Mouse (Mus musculus) liver, embryonic 15.5 days (tissue): ENCODE data around the gene Gm20388. TPM values are rescaled to one million over a fixed set of nuclear protein-coding genes. Genes with fewer than 3 reads are reported as not detected.
A peak's percentile ranks its signal among the peaks of the same experiment; 100 is the strongest.

Source experiments
- ATAC-seq: fragments of 200-750 bp; cut with Nextera tagmentation; 2 replicates; pipeline ENCODE4 v1.8.0; 2017; ENCODE audit warnings: moderate number of reproducible peaks, mild to moderate bottlenecking, moderate library complexity; ENCODE audit not compliant: insufficient read depth
- H3K27ac ChIP-seq: fragments of 300-500 bp; sonication (generic); replicated peaks from 2 replicates; pipeline ENCODE4 v1.5.1; 2015; ENCODE audit warnings: mild to moderate bottlenecking, inconsistent platforms
- H3K27me3 ChIP-seq: fragments of 300-500 bp; sonication (generic); 2 replicates; pipeline ENCODE4 v1.6.1; 2015; ENCODE audit warnings: mild to moderate bottlenecking, inconsistent platforms
- H3K36me3 ChIP-seq: fragments of 300-500 bp; sonication (generic); replicated peaks from 2 replicates; pipeline ENCODE4 v1.6.1; 2015; ENCODE audit warnings: moderate library complexity, mild to moderate bottlenecking, inconsistent platforms
- H3K4me1 ChIP-seq: fragments of 300-500 bp; sonication (generic); replicated peaks from 2 replicates; pipeline ENCODE4 v1.6.1; 2015; ENCODE audit warnings: inconsistent platforms
- H3K4me2 ChIP-seq: fragments of 300-500 bp; sonication (generic); 2 replicates; pipeline ENCODE4 v1.6.1; 2015; ENCODE audit warnings: moderate library complexity, mild to moderate bottlenecking, inconsistent platforms
- H3K4me3 ChIP-seq: fragments of 300-500 bp; sonication (generic); replicated peaks from 2 replicates; pipeline ENCODE4 v1.5.1; 2015; ENCODE audit warnings: mild to moderate bottlenecking, inconsistent platforms
- H3K9ac ChIP-seq: fragments of 300-500 bp; sonication (generic); 2 replicates; pipeline ENCODE4 v1.6.1; 2015; ENCODE audit warnings: moderate library complexity, mild to moderate bottlenecking, inconsistent platforms
- H3K9me3 ChIP-seq: fragments of 300-500 bp; sonication (generic); replicated peaks from 2 replicates; pipeline ENCODE4 v1.6.1; 2016; ENCODE audit warnings: inconsistent platforms
- WGBS: fragments of 180-500 bp; shearing (Covaris S2); methylation state at CpG from one replicate; pipeline ENCODE4 v1.1.7; 2015; ENCODE audit warnings: mixed read lengths; ENCODE audit not compliant: insufficient replicate concordance; 5-methylcytosine and 5-hydroxymethylcytosine counted together
- polyA plus RNA-seq: library from polyadenylated mRNA; unstranded; fragments of >200 nt; fragmentation: Nextera tagmentation; extraction: Ambion mirVana; gene quantifications from 2 replicates; pipeline ENCODE4 v1.2.1, GENCODE M21; 2015

The Gm20388 gene
- polyA plus RNA-seq, 1 experiment from 2014 or later, result not detected

DNA sequence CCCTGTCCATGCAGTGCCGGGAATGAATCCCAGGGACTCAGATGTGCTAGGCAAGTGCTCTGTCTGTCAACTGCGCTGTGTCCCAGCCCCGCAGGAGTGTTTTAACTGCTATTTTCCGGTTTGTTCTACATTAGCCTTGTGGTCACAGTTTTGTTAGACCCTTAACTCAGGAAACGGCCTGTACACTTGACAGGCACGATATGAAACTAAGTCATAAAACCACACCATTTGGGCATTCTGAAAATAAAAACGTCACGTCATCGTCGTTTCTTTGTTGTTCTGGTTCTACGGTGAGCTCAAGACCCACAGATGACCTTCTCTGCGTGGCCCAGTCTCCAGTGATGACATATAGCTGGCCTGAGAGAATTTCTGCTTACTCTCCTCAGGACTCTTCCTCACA, 4360.9 kb downstream of the Gm20388 start:
- Histone ChIP-seq H3K36me3 (0 out of 2 replicates have a peak, but pooled peaks cover 7% of the 10 kb centered on the region), H3K4me1 (peaks cover 22% of the 10 kb centered on the region), H3K27me3 (no peaks in the 10 kb centered on the region), H3K9me3 (no peaks in the 10 kb centered on the region), H3K4me2 (no peak overlapping the region), H3K27ac (no peak overlapping the region), H3K4me3 (no peak overlapping the region), H3K9ac (no peak overlapping the region)
- no peak for ATAC-seq
- 18% methylated on average over 12 of the region's 12 CpGs for WGBS

DNA sequence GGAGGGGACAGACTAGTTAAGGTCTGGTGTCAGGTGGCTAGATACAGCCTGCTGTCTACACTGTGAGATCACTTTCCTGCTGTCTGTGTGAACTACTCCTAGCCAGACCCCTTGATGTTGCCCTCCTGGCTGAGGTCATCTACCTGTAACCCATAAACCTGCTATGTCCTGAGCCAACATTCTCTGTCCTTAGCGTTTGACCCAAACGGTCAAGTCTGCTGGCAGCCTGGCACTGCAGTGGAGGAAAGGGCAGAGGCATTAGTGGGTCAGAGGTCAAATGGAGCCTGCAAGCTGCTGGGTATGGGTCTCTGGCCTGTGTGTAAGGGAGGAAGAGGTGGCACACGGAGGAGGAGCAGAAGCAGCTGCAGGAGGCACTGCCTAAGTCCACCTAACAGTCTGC, 4362.2 kb downstream of the Gm20388 start:
- H3K4me2 ChIP-seq, result no peak overlapping the region
- H3K27me3 ChIP-seq, result no peaks in the 10 kb centered on the region
- H3K9ac ChIP-seq, result no peak overlapping the region
- H3K9me3 ChIP-seq, result no peaks in the 10 kb centered on the region
- H3K36me3 ChIP-seq, result 0 out of 2 replicates have a peak, but pooled peaks cover 7% of the 10 kb centered on the region
- 49% methylated on average over 3 of the region's 3 CpGs for WGBS
- H3K4me1 ChIP-seq, result peaks cover 25% of the 10 kb centered on the region
- H3K4me3 ChIP-seq, result no peak overlapping the region
- H3K27ac ChIP-seq, result no peak overlapping the region
- ATAC-seq, result no peak

GRCm38 (mm10) chr8:124273606-124274218, 4363.1 kb downstream of the Gm20388 start:
- WGBS, result 35% methylated on average over 8 of the region's 8 CpGs
- Histone ChIP-seq H3K9ac (no peak overlapping the region), H3K9me3 (no peaks in the 10 kb centered on the region), H3K4me3 (no peak overlapping the region), H3K4me2 (no peak overlapping the region), H3K27ac (no peak overlapping the region), H3K4me1 (peaks cover 33% of the 10 kb centered on the region), H3K27me3 (no peaks in the 10 kb centered on the region), H3K36me3 (0 out of 2 replicates have a peak, but pooled peaks cover 7% of the 10 kb centered on the region)
- ATAC-seq, result no peak

DNA sequence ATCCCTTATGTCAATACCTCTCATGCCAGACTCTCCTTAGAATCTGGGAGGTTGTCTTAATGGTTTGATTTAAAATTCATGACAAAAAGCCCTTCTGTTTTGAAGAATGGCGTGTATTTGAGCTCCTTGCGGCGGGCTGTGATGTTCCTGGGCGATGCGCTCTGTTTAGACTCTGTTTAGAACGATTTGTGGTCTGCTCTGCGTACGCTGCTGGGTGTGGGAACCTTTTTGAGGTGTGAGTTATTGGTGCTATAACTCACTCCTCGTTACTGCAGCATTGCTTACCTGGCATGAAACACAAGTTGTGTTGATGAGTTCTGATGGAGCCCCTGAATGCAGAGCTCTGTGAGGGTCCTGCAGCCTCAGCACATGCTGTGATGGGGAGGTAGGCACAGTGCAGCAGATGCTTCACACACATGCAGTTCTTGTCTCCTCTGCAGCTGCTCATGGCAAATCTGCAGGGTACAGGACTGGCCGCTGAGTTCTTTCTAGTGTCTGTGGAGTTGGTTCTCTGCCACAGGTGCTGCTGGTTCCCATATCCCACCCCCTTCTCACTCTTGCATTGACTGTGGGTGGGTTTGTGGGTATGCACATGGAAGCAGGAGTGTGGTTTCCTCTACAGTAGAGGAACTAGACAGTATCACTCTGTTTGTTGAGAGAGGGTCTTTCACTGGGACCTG, 4363.9 kb downstream of the Gm20388 start:
- H3K4me2 ChIP-seq, result no peak overlapping the region
- H3K4me1 ChIP-seq, result peaks cover 40% of the 10 kb centered on the region
- WGBS, result 74% methylated on average over 10 of the region's 10 CpGs
- H3K27me3 ChIP-seq, result no peaks in the 10 kb centered on the region
- H3K4me3 ChIP-seq, result no peak overlapping the region
- H3K36me3 ChIP-seq, result 0 out of 2 replicates have a peak, but pooled peaks cover 7% of the 10 kb centered on the region
- no peak overlapping the region for H3K27ac ChIP-seq
- no peak for ATAC-seq
- no peaks in the 10 kb centered on the region for H3K9me3 ChIP-seq
- H3K9ac ChIP-seq, result no peak overlapping the region

DNA sequence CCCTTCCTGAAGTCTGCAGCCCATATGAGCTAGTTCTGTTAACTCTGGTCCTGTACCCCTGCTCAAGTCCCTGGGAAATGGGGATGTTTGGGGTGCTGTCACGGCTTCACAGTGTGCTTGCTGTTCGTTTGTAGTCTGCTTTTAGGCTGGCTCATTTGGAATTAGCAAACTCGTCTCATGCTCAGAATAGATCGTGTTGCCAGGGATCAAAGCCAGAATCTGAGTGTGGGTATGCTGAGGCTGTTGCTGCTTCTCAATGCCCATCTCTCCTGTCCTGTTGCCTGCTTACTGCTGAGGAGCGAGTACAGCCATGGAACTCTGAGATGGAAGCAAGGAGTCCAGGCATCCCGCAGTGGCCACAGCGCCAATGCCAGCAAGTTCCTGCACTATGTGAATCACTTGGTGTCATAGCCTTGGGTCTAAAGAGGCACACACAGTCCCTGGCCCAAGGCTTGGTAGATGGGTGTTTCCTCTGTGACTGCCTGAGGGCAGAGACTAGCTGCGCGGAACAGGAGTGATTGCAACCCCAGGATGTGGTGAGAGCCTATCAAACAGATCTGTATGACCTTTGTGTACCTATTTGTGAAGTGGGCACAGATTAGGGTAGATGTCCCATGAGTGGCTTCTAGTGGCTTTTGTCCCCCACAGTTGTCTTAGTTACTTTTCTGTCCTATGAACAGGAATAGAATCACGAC, 4364.9 kb downstream of the Gm20388 start:
- WGBS, result 77% methylated on average over 10 of the region's 10 CpGs
- Histone ChIP-seq H3K4me1 (peaks cover 43% of the 10 kb centered on the region), H3K27me3 (no peaks in the 10 kb centered on the region), H3K9ac (no peak overlapping the region), H3K4me3 (no peak overlapping the region), H3K9me3 (no peaks in the 10 kb centered on the region), H3K27ac (no peak overlapping the region), H3K36me3 (0 out of 2 replicates have a peak, but pooled peaks cover 7% of the 10 kb centered on the region), H3K4me2 (no peak overlapping the region)
- ATAC-seq, result no peak

- WGBS, result 58% methylated on average over 24 of the region's 24 CpGs
- ATAC-seq, result no peak
- H3K4me1 ChIP-seq, result peaks cover 34% of the 10 kb centered on the region
These were observed 4367.6 kb downstream of the Gm20388 start for GRCm38 (mm10) chr8:124277951-124278910.

DNA sequence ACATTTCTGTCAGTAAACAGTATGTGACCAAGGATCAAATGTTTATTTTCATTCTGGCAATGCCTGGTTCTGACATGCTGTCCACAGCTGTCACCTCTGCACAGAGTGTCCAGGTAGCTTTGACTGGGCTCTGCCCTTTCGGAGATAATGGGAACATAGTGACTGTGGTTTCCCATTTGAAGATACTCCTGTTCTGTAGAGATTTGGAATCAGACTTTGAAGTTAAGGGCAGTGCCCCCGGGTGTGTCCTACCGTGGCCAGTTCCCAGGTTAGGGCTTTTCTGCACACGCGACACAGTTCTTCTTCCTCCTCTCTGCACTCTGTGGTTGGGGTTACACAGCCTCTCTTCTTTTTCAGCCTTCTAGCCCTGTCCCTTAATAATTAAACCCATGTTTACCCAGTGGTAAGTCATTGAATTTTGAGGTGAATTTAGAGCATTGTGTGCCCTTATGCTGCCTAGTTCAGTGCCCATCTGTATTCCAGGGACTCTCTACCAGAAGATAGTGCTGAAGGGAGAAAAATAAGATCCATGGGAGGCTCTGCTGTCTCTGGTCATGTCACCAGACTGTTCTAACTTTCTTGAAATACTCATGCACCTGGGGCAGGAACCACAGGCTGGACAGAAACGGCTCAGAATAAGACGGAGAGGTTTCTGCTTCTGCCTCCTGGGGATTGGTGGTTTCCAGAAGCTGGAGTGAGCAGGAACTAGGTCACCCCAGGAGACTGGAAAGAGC, 4368.5 kb downstream of the Gm20388 start:
- H3K9ac ChIP-seq, result no peak overlapping the region
- H3K4me1 ChIP-seq, result peaks cover 37% of the 10 kb centered on the region
- H3K27ac ChIP-seq, result peak overlapping the region; percentile 69
- H3K4me3 ChIP-seq, result no peak overlapping the region
- peak; percentile 54 for ATAC-seq
- H3K36me3 ChIP-seq, result 0 out of 2 replicates have a peak, but pooled peaks cover 7% of the 10 kb centered on the region
- no peaks in the 10 kb centered on the region for H3K9me3 ChIP-seq
- H3K27me3 ChIP-seq, result no peaks in the 10 kb centered on the region
- H3K4me2 ChIP-seq, result peak overlapping the region; percentile 11
- WGBS, result 39% methylated on average over 7 of the region's 7 CpGs

More at GRCm38 (mm10) chr8:124277951-124278910, 4367.6 kb downstream of the Gm20388 start:
- Histone ChIP-seq H3K4me2 (no peak overlapping the region), H3K27me3 (no peaks in the 10 kb centered on the region), H3K9ac (no peak overlapping the region), H3K4me3 (no peak overlapping the region), H3K9me3 (no peaks in the 10 kb centered on the region), H3K36me3 (0 out of 2 replicates have a peak, but pooled peaks cover 7% of the 10 kb centered on the region), H3K27ac (peak overlapping the region; percentile 69)

DNA sequence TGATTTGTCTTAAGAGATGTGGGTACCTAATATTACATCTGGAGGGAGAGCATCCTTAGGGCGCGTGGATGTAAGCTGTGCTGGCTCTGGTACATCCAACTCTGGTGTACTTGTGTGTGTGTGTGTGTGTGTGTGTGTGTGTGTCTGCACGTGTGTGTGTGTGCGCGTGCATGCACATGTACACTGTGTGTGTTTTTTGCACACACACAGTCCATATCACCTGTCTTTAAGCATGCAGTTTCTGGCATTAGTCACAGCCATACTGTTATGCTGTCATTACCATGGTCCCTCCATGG, 4369.0 kb downstream of the Gm20388 start:
- no peaks in the 10 kb centered on the region for H3K27me3 ChIP-seq
- no peaks in the 10 kb centered on the region for H3K9me3 ChIP-seq
- WGBS, result 82% methylated on average over 5 of the region's 5 CpGs
- no peak overlapping the region for H3K4me3 ChIP-seq
- H3K9ac ChIP-seq, result no peak overlapping the region
- 0 out of 2 replicates have a peak, but pooled peaks cover 7% of the 10 kb centered on the region for H3K36me3 ChIP-seq
- no peak for ATAC-seq
- peak overlapping the region; percentile 11; the same call in 1 of the 2 replicates for H3K4me2 ChIP-seq
- peaks cover 37% of the 10 kb centered on the region for H3K4me1 ChIP-seq
- no peak overlapping the region for H3K27ac ChIP-seq

DNA sequence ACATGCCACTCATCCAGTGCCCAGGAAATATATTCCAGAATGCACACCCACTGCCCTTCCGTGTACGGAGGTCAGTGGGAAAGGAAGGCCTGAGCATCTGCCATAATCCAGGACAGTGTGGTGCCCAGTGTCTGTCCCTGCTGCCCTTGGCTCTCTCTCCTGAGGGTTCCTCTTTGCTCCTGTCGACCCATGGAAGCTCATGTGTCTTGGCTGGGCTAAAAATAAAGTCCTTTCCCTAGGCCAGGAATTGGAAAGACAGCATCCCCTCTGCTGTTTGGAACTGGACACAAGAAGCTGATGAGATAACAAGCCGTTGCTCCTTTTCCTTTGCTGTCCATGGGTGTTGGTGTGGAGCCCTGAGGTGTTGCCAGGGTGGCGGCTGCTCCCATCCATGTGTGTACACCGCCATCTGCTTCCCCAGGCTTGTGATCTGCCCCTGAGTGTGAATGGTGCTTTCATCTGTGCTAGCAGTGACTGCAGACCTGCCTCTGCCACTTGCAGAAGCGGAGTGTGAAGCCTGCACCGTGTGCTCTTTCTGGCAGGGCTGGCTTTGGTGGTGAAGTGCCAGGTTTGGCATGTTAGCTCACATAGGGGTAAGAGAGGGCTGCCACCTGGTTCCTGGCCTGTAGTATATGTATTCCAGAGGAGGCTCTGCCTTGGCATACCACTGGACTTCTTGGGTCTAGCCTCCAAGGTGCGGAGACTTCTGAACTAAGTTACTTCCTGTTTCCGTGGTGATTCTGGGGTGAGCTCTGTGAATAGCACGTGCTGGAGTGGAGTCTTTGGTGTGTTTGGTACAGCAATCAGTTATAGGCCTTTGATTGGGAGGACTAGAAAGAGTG, 4371.3 kb downstream of the Gm20388 start:
- ATAC-seq, result no peak
- no peaks in the 10 kb centered on the region for H3K9me3 ChIP-seq
- H3K4me2 ChIP-seq, result no peak overlapping the region
- 56% methylated on average over 11 of the region's 11 CpGs for WGBS
- no peaks in the 10 kb centered on the region for H3K27me3 ChIP-seq
- H3K4me1 ChIP-seq, result peaks cover 45% of the 10 kb centered on the region
- H3K9ac ChIP-seq, result no peak overlapping the region
- H3K4me3 ChIP-seq, result no peak overlapping the region
- H3K36me3 ChIP-seq, result no peaks in the 10 kb centered on the region
- H3K27ac ChIP-seq, result no peak overlapping the region
